Mouse (Mus musculus) megakaryocyte progenitor cell, adult 5-6 weeks (primary cell): ENCODE data around the gene Pex10. TPM values are rescaled to one million over a fixed set of nuclear protein-coding genes. Genes with fewer than 3 reads are reported as not detected.

ENCODE experiments used
- ATAC-seq: replicated peaks from 2 replicates; pipeline ENCODE4 v1.8.0; 2016; ENCODE audit warnings: mild to moderate bottlenecking, moderate TSS enrichment, inconsistent platforms; ENCODE audit not compliant: poor library complexity
- total RNA-seq, 2 experiments: library from RNA; stranded (forward) in 1 of 2; stranded (reverse) in 1 of 2; fragments of 157-497, 149-512 nt in 1 of 2; fragments of 200-1000 nt in 1 of 2; gene quantifications; 2 replicates each; pipeline versions ENCODE4 v1.2.3 to v1.2.4; 2015 to 2017

Gene Pex10
- total RNA-seq, 2 experiments from 2014 or later, result 6.0 to 13.8 TPM

GRCm38 (mm10) chr4:155090688-155091449 lies 24.1 kb downstream of the Pex10 start:
- no peak for ATAC-seq

GRCm38 (mm10) chr4:155092718-155093430 lies 26.1 kb downstream of the Pex10 start:
- no peak for ATAC-seq

- ATAC-seq, result no peak
Measured at GRCm38 (mm10) chr4:155093431-155094149, 26.8 kb downstream of the Pex10 start.

GRCm38 (mm10) chr4:155094565-155094964 lies 27.7 kb downstream of the Pex10 start:
- ATAC-seq, result peak; percentile 72

- peak; percentile 94 for ATAC-seq
Measured at GRCm38 (mm10) chr4:155095238-155095900, 28.6 kb downstream of the Pex10 start.

- no peak for ATAC-seq
Measured at GRCm38 (mm10) chr4:155095967-155096366, 29.2 kb downstream of the Pex10 start.

- ATAC-seq, result no peak
Measured at GRCm38 (mm10) chr4:155097452-155097851, 30.6 kb downstream of the Pex10 start.

GRCm38 (mm10) chr4:155098572-155098971 lies 31.8 kb downstream of the Pex10 start:
- no peak for ATAC-seq

- ATAC-seq, result peak; percentile 87
Measured at GRCm38 (mm10) chr4:155107886-155108285, 41.1 kb downstream of the Pex10 start.

GRCm38 (mm10) chr4:155109471-155109870 lies 42.7 kb downstream of the Pex10 start:
- no peak for ATAC-seq

- no peak for ATAC-seq
Measured at GRCm38 (mm10) chr4:155113766-155114410, 47.1 kb downstream of the Pex10 start.

GRCm38 (mm10) chr4:155116607-155117006 lies 49.8 kb downstream of the Pex10 start:
- ATAC-seq, result peak; percentile 62

GRCm38 (mm10) chr4:155117396-155117978 lies 50.7 kb downstream of the Pex10 start:
- ATAC-seq, result peak; percentile 56

- no peak for ATAC-seq
Measured at GRCm38 (mm10) chr4:155118278-155118677, 51.5 kb downstream of the Pex10 start.

GRCm38 (mm10) chr4:155120038-155120437 lies 53.2 kb downstream of the Pex10 start:
- no peak for ATAC-seq

GRCm38 (mm10) chr4:155120583-155120982 lies 53.8 kb downstream of the Pex10 start:
- ATAC-seq, result peak; percentile 23

GRCm38 (mm10) chr4:155121222-155121621 lies 54.4 kb downstream of the Pex10 start:
- no peak for ATAC-seq
